Mouse (Mus musculus) heart, embryonic 14.5 days (tissue): ENCODE measurements around the gene Neurod1. TPM values are rescaled to one million over a fixed set of nuclear protein-coding genes. Genes with fewer than 3 reads are reported as not detected.

Experiments used
- ATAC-seq: fragments of 200-750 bp; cut with Nextera tagmentation; 2 replicates; pipeline ENCODE4 v1.8.0; 2017; ENCODE audit warnings: low read depth, moderate TSS enrichment; ENCODE audit not compliant: insufficient number of reproducible peaks, insufficient read depth, low FRiP score
- H3K27ac ChIP-seq, 2 experiments: fragments of 200-500 bp in 1 of 2; fragments of 300-500 bp in 1 of 2; sonication (generic) in 1 of 2; replicated peaks in 1 of 2; 2 replicates each; pipeline ENCODE4 v1.5.1; 2012 to 2014; ENCODE audit warnings: low read depth in 2 of 2, low read length in 2 of 2, control low read depth in 1 of 2, mild to moderate bottlenecking in 1 of 2, mixed read lengths in 1 of 2; ENCODE audit not compliant: control insufficient read depth in 1 of 2, insufficient read depth in 1 of 2
- H3K27me3 ChIP-seq: fragments of 300-500 bp; sonication (generic); 2 replicates; pipeline ENCODE4 v1.6.1; 2014; ENCODE audit warnings: mild to moderate bottlenecking, low read length, control low read depth; ENCODE audit not compliant: control insufficient read depth, insufficient read depth
- H3K36me3 ChIP-seq: fragments of 300-500 bp; sonication (generic); 2 replicates; pipeline ENCODE4 v1.6.1; 2014; ENCODE audit warnings: mild to moderate bottlenecking, control low read depth, low read length, mixed read lengths; ENCODE audit not compliant: control insufficient read depth, insufficient read depth
- H3K4me1 ChIP-seq, 2 experiments: fragments of 200-500 bp in 1 of 2; fragments of 300-500 bp in 1 of 2; sonication (generic) in 1 of 2; 2 replicates each; pipeline ENCODE4 v1.6.1; 2012 to 2014; ENCODE audit warnings: low read length in 2 of 2, control low read depth in 1 of 2, mixed read lengths in 1 of 2; ENCODE audit not compliant: control insufficient read depth in 2 of 2, insufficient read depth in 2 of 2
- H3K4me2 ChIP-seq: fragments of 300-500 bp; sonication (generic); 2 replicates; pipeline ENCODE4 v1.6.1; 2014; ENCODE audit warnings: mild to moderate bottlenecking, low read length
- H3K4me3 ChIP-seq, 2 experiments: fragments of 200-500 bp in 1 of 2; fragments of 300-500 bp in 1 of 2; sonication (generic) in 1 of 2; 2 replicates each; pipeline ENCODE4 v1.5.1; 2012 to 2014; ENCODE audit warnings: low read length in 2 of 2, mild to moderate bottlenecking in 2 of 2, control low read depth in 1 of 2, low read depth in 1 of 2, moderate library complexity in 1 of 2; ENCODE audit not compliant: control insufficient read depth in 1 of 2, insufficient read depth in 1 of 2
- H3K9ac ChIP-seq: fragments of 300-500 bp; sonication (generic); 2 replicates; pipeline ENCODE4 v1.6.1; 2014; ENCODE audit warnings: mild to moderate bottlenecking, low read length
- H3K9me3 ChIP-seq: fragments of 300-500 bp; sonication (generic); 2 replicates; pipeline ENCODE4 v1.6.1; 2016; ENCODE audit warnings: low read length, control low read depth; ENCODE audit not compliant: control insufficient read depth
- WGBS: fragments of 180-500 bp; shearing (Covaris S2); extraction: QIAGEN DNeasy Blood & Tissue Kit; methylation state at CpG from one replicate; pipeline ENCODE4 v1.1.7; 2014; 5-methylcytosine and 5-hydroxymethylcytosine counted together
- polyA plus RNA-seq: library from polyadenylated mRNA; unstranded; fragments of >200 nt; fragmentation: Nextera tagmentation; extraction: Ambion mirVana; gene quantifications from 2 replicates; pipeline ENCODE4 v1.2.1, GENCODE M21; 2014

Gene Neurod1
- polyA plus RNA-seq, 1 experiment from 2014 or later = not detected

GRCm38 (mm10) chr2:79451438-79451837, 5.1 kb downstream of the Neurod1 start:
- peaks cover 40% of the 10 kb centered on the region for H3K27me3 ChIP-seq
- WGBS = 42% methylated on average over 5 of the region's 5 CpGs

DNA sequence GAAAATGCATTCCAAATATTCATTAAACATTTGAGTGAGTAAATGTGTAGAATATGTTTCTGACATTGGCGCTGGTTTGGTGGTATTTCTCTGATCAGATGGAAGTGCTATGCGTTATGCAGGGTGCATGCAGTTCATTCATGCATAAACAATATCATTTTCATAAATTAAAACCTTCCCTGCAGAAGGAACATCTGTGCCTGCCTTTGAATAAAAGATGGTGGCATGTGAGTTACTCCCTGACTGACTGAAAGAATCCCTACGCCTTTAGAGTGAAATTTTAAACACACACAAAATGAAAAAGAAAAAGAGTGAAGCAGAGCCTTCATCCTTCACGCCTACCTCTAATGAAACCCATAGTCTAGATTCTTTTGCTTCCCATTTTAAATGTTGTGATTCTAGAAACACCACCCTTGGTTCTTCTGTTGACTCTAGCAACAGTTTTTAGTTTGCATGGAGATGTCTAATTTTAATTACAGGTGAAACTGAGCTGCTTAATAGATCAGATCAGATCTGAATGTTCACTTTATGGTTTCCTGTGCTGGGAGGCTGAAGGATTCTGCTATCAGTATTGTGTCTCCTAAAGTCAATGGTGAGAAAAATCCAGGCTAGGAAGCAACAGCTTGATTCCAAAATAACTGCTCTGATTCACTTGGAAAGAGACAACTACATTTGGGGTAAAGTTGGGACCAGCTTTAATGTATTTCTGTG, 5.7 kb downstream of the Neurod1 start:
- ATAC-seq = no peak
- Histone ChIP-seq H3K27me3 (peaks cover 34% of the 10 kb centered on the region), H3K4me3 (no peak overlapping the region), H3K4me2 (no peak overlapping the region), H3K27ac (no peak overlapping the region), H3K9me3 (no peaks in the 10 kb centered on the region), H3K36me3 (no peaks in the 10 kb centered on the region), H3K9ac (no peak overlapping the region), H3K4me1 (peaks cover 0 to 3% of the 10 kb centered on the region in 2 experiments; a peak in 2 of 4 replicates)
- 63% methylated on average over 4 of the region's 4 CpGs for WGBS

More at GRCm38 (mm10) chr2:79451438-79451837, 5.1 kb downstream of the Neurod1 start:
- no peak overlapping the region for H3K4me3 ChIP-seq
- no peak overlapping the region for H3K27ac ChIP-seq
- peaks cover 0 to 3% of the 10 kb centered on the region in 2 experiments; a peak in 2 of 4 replicates for H3K4me1 ChIP-seq
- ATAC-seq = no peak
- no peaks in the 10 kb centered on the region for H3K9me3 ChIP-seq
- no peaks in the 10 kb centered on the region for H3K36me3 ChIP-seq
- no peak overlapping the region for H3K9ac ChIP-seq
- H3K4me2 ChIP-seq = no peak overlapping the region

DNA sequence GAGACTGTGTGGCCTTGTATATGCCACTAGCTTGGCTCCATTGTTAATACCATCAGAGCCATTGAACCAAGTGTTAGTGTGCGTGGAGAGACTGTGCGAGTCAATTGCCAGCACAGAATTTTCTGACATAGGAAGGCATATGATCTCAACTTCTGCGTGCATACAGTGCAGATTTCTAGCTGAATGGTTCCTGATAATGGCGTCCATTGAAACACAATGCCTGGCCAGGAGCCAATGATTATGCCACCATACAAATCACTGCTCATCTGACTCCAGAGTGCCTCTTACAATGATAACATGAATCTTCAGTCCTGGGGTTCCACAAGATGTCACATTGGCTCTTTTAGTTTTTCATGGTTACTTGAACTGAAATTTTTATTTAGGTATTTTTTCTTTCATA, 7.2 kb downstream of the Neurod1 start:
- Histone ChIP-seq H3K27me3 (peaks cover 19% of the 10 kb centered on the region), H3K4me1 (peaks cover 0 to 3% of the 10 kb centered on the region in 2 experiments; a peak in 2 of 4 replicates), H3K9ac (no peak overlapping the region), H3K36me3 (no peaks in the 10 kb centered on the region), H3K4me3 (no peak overlapping the region), H3K9me3 (no peaks in the 10 kb centered on the region), H3K27ac (no peak overlapping the region), H3K4me2 (no peak overlapping the region)
- ATAC-seq = no peak
- WGBS = 58% methylated on average over 4 of the region's 4 CpGs

DNA sequence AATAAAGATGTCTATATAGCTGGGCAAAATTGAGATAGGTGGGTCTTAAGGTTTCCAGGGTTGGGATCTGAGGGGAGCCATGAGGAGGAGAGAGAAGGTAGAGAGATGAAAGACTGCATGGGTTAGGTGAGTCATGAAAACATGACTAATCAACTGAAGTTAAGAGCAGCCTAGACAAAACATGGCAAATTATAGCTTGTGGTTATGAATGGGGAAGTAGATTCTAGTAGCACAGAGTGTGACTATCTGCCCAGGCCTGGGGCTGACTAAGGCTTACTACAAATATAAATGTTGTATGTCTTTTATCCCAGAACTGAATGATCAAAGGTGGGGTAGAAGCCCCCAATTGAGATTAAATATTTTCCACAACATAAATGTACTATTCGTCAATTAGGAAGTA, 9.4 kb downstream of the Neurod1 start:
- no peak overlapping the region for H3K9ac ChIP-seq
- WGBS = 48% methylated on average over 1 of the region's 1 CpGs
- H3K27ac ChIP-seq = no peak overlapping the region
- H3K4me1 ChIP-seq = no peaks in the 10 kb centered on the region
- ATAC-seq = no peak
- H3K27me3 ChIP-seq = peaks cover 9% of the 10 kb centered on the region; the same call in 1 of the 2 replicates
- no peak overlapping the region for H3K4me2 ChIP-seq
- no peaks in the 10 kb centered on the region for H3K36me3 ChIP-seq
- no peak overlapping the region for H3K4me3 ChIP-seq
- no peaks in the 10 kb centered on the region for H3K9me3 ChIP-seq

GRCm38 (mm10) chr2:79443861-79444620, 12.5 kb downstream of the Neurod1 start:
- Histone ChIP-seq H3K36me3 (no peaks in the 10 kb centered on the region), H3K4me3 (no peak overlapping the region), H3K9ac (no peak overlapping the region), H3K27ac (no peak overlapping the region), H3K9me3 (no peaks in the 10 kb centered on the region), H3K4me1 (no peaks in the 10 kb centered on the region), H3K27me3 (no peaks in the 10 kb centered on the region), H3K4me2 (no peak overlapping the region)
- WGBS = 87% methylated on average over 3 of the region's 3 CpGs
- no peak for ATAC-seq

- Histone ChIP-seq H3K4me1 (no peaks in the 10 kb centered on the region), H3K27ac (no peak overlapping the region), H3K9ac (no peak overlapping the region), H3K4me2 (no peak overlapping the region), H3K27me3 (no peaks in the 10 kb centered on the region), H3K9me3 (no peaks in the 10 kb centered on the region), H3K4me3 (no peak overlapping the region), H3K36me3 (no peaks in the 10 kb centered on the region)
- 86% methylated on average over 2 of the region's 2 CpGs for WGBS
- ATAC-seq = no peak
Observed at GRCm38 (mm10) chr2:79443401-79443800, 13.2 kb downstream of the Neurod1 start.

- Histone ChIP-seq H3K4me2 (no peak overlapping the region), H3K36me3 (no peaks in the 10 kb centered on the region), H3K27ac (no peak overlapping the region), H3K9ac (no peak overlapping the region), H3K4me3 (no peak overlapping the region), H3K27me3 (no peaks in the 10 kb centered on the region), H3K9me3 (no peaks in the 10 kb centered on the region), H3K4me1 (no peaks in the 10 kb centered on the region)
- ATAC-seq = no peak
- WGBS = 70% methylated on average over 6 of the region's 6 CpGs
Observed at GRCm38 (mm10) chr2:79442906-79443305, 13.6 kb downstream of the Neurod1 start.
